Mouse (Mus musculus): ENCODE results near the gene Trp53tg5. TPM values are rescaled to one million over a fixed set of nuclear protein-coding genes. Genes with fewer than 3 reads are reported as not detected.

Trp53tg5 gene
- polyA plus RNA-seq, 1 experiment from 2014 or later = not detected

- no peak overlapping the region for H3K4me2 ChIP-seq (ENCODE audit: low read depth, low read length)
- no peaks in the 10 kb centered on the region; the same call in none of the 2 replicates for H3K4me1 ChIP-seq (ENCODE audit: control insufficient read depth, low read depth, low read length)
- H3K36me3 ChIP-seq (ENCODE audit: control insufficient read depth, insufficient read depth) = peaks cover 8% of the 10 kb centered on the region
- no peak overlapping the region for H3K4me3 ChIP-seq (ENCODE audit: low read depth, low read length)
- ATAC-seq (ENCODE audit: low read depth) = no peak
- no peak overlapping the region for H3K27ac ChIP-seq (ENCODE audit: low read length)
- H3K9me3 ChIP-seq (replicated peaks; ENCODE audit: control insufficient read depth, low read length) = no peaks in the 10 kb centered on the region
- H3K9ac ChIP-seq (ENCODE audit: low read depth, low read length) = no peak overlapping the region
- 32% methylated on average over 5 of the region's 5 CpGs for WGBS (ENCODE audit: insufficient replicate concordance)
- no peaks in the 10 kb centered on the region for H3K27me3 ChIP-seq (ENCODE audit: control insufficient read depth, insufficient read depth, low read depth, low read length)
These were observed 45.1 kb downstream of the Trp53tg5 start for GRCm38 (mm10) chr2:164428451-164428850.

GRCm38 (mm10) chr2:164426952-164427351 is 46.6 kb downstream of the Trp53tg5 start:
- WGBS (ENCODE audit: insufficient replicate concordance) = 47% methylated on average over 5 of the region's 5 CpGs
- no peak for ATAC-seq (ENCODE audit: low read depth)
- no peaks in the 10 kb centered on the region for H3K9me3 ChIP-seq (replicated peaks; ENCODE audit: control insufficient read depth, low read length)
- no peaks in the 10 kb centered on the region for H3K27me3 ChIP-seq (ENCODE audit: control insufficient read depth, insufficient read depth, low read depth, low read length)
- no peak overlapping the region for H3K27ac ChIP-seq (ENCODE audit: low read length)
- no peak overlapping the region for H3K9ac ChIP-seq (ENCODE audit: low read depth, low read length)
- no peak overlapping the region for H3K4me2 ChIP-seq (ENCODE audit: low read depth, low read length)
- H3K4me3 ChIP-seq (ENCODE audit: low read depth, low read length) = no peak overlapping the region
- H3K4me1 ChIP-seq (ENCODE audit: control insufficient read depth, low read depth, low read length) = no peaks in the 10 kb centered on the region; the same call in 1 of the 2 replicates
- H3K36me3 ChIP-seq (ENCODE audit: control insufficient read depth, insufficient read depth) = peaks cover 8% of the 10 kb centered on the region

GRCm38 (mm10) chr2:164426121-164426520 is 47.4 kb downstream of the Trp53tg5 start:
- H3K4me2 ChIP-seq (ENCODE audit: low read depth, low read length) = no peak overlapping the region
- H3K9ac ChIP-seq (ENCODE audit: low read depth, low read length) = no peak overlapping the region
- no peak for ATAC-seq (ENCODE audit: low read depth)
- H3K36me3 ChIP-seq (ENCODE audit: control insufficient read depth, insufficient read depth) = peaks cover 8% of the 10 kb centered on the region
- no peaks in the 10 kb centered on the region for H3K27me3 ChIP-seq (ENCODE audit: control insufficient read depth, insufficient read depth, low read depth, low read length)
- no peaks in the 10 kb centered on the region for H3K9me3 ChIP-seq (replicated peaks; ENCODE audit: control insufficient read depth, low read length)
- no peak overlapping the region for H3K4me3 ChIP-seq (ENCODE audit: low read depth, low read length)
- WGBS (ENCODE audit: insufficient replicate concordance) = 16% methylated on average over 12 of the region's 12 CpGs
- H3K4me1 ChIP-seq (ENCODE audit: control insufficient read depth, low read depth, low read length) = no peaks in the 10 kb centered on the region; the same call in 1 of the 2 replicates
- H3K27ac ChIP-seq (ENCODE audit: low read length) = no peak overlapping the region

GRCm38 (mm10) chr2:164425401-164425800 is 48.1 kb downstream of the Trp53tg5 start:
- 62% methylated on average over 5 of the region's 5 CpGs for WGBS (ENCODE audit: insufficient replicate concordance)
- H3K4me1 ChIP-seq (ENCODE audit: control insufficient read depth, low read depth, low read length) = no peaks in the 10 kb centered on the region; the same call in 1 of the 2 replicates
- ATAC-seq (ENCODE audit: low read depth) = no peak

GRCm38 (mm10) chr2:164424406-164424805 is 49.1 kb downstream of the Trp53tg5 start:
- Histone ChIP-seq H3K36me3 (ENCODE audit: control insufficient read depth, insufficient read depth) (peaks cover 8% of the 10 kb centered on the region), H3K4me1 (ENCODE audit: control insufficient read depth, low read depth, low read length) (no peaks in the 10 kb centered on the region), H3K27me3 (ENCODE audit: control insufficient read depth, insufficient read depth, low read depth, low read length) (no peaks in the 10 kb centered on the region), H3K4me3 (ENCODE audit: low read depth, low read length) (no peak overlapping the region), H3K9ac (ENCODE audit: low read depth, low read length) (no peak overlapping the region), H3K4me2 (ENCODE audit: low read depth, low read length) (no peak overlapping the region), H3K27ac (ENCODE audit: low read length) (no peak overlapping the region), H3K9me3 (replicated peaks; ENCODE audit: control insufficient read depth, low read length) (no peaks in the 10 kb centered on the region)
- no peak for ATAC-seq (ENCODE audit: low read depth)
- WGBS (ENCODE audit: insufficient replicate concordance) = 70% methylated on average over 8 of the region's 8 CpGs

More at GRCm38 (mm10) chr2:164425401-164425800, 48.1 kb downstream of the Trp53tg5 start:
- Histone ChIP-seq H3K9me3 (replicated peaks; ENCODE audit: control insufficient read depth, low read length) (no peaks in the 10 kb centered on the region), H3K27me3 (ENCODE audit: control insufficient read depth, insufficient read depth, low read depth, low read length) (no peaks in the 10 kb centered on the region), H3K36me3 (ENCODE audit: control insufficient read depth, insufficient read depth) (peaks cover 8% of the 10 kb centered on the region), H3K4me3 (ENCODE audit: low read depth, low read length) (no peak overlapping the region), H3K27ac (ENCODE audit: low read length) (no peak overlapping the region), H3K9ac (ENCODE audit: low read depth, low read length) (no peak overlapping the region), H3K4me2 (ENCODE audit: low read depth, low read length) (no peak overlapping the region)

GRCm38 (mm10) chr2:164423464-164423863 is 50.1 kb downstream of the Trp53tg5 start:
- 66% methylated on average over 11 of the region's 11 CpGs for WGBS (ENCODE audit: insufficient replicate concordance)
- Histone ChIP-seq H3K36me3 (ENCODE audit: control insufficient read depth, insufficient read depth) (peaks cover 8% of the 10 kb centered on the region), H3K9ac (ENCODE audit: low read depth, low read length) (no peak overlapping the region), H3K27ac (ENCODE audit: low read length) (peak overlapping the region; percentile 30; the same call in 1 of the 2 replicates), H3K27me3 (ENCODE audit: control insufficient read depth, insufficient read depth, low read depth, low read length) (no peaks in the 10 kb centered on the region), H3K4me3 (ENCODE audit: low read depth, low read length) (no peak overlapping the region), H3K9me3 (replicated peaks; ENCODE audit: control insufficient read depth, low read length) (no peaks in the 10 kb centered on the region), H3K4me2 (ENCODE audit: low read depth, low read length) (no peak overlapping the region), H3K4me1 (ENCODE audit: control insufficient read depth, low read depth, low read length) (no peaks in the 10 kb centered on the region)
- ATAC-seq (ENCODE audit: low read depth) = no peak

- peak; percentile 28; the same call in 1 of the 2 replicates for ATAC-seq (ENCODE audit: low read depth)
- Histone ChIP-seq H3K9ac (ENCODE audit: low read depth, low read length) (no peak overlapping the region), H3K4me3 (ENCODE audit: low read depth, low read length) (no peak overlapping the region), H3K27me3 (ENCODE audit: control insufficient read depth, insufficient read depth, low read depth, low read length) (no peaks in the 10 kb centered on the region), H3K4me1 (ENCODE audit: control insufficient read depth, low read depth, low read length) (no peaks in the 10 kb centered on the region; the same call in 1 of the 2 replicates), H3K9me3 (replicated peaks; ENCODE audit: control insufficient read depth, low read length) (no peaks in the 10 kb centered on the region), H3K27ac (ENCODE audit: low read length) (0 out of 2 replicates have a peak overlapping the region, but pooled peaks have one; percentile 1), H3K4me2 (ENCODE audit: low read depth, low read length) (no peak overlapping the region), H3K36me3 (ENCODE audit: control insufficient read depth, insufficient read depth) (peaks cover 8% of the 10 kb centered on the region)
- 64% methylated on average over 15 of the region's 15 CpGs for WGBS (ENCODE audit: insufficient replicate concordance)
These were observed 50.7 kb downstream of the Trp53tg5 start for GRCm38 (mm10) chr2:164422675-164423393.

GRCm38 (mm10) chr2:164421979-164422378 is 51.5 kb downstream of the Trp53tg5 start:
- Histone ChIP-seq H3K4me1 (ENCODE audit: control insufficient read depth, low read depth, low read length) (no peaks in the 10 kb centered on the region; the same call in 1 of the 2 replicates), H3K27ac (ENCODE audit: low read length) (0 out of 2 replicates have a peak overlapping the region, but pooled peaks have one; percentile 22), H3K4me3 (ENCODE audit: low read depth, low read length) (no peak overlapping the region), H3K36me3 (ENCODE audit: control insufficient read depth, insufficient read depth) (peaks cover 8% of the 10 kb centered on the region), H3K9ac (ENCODE audit: low read depth, low read length) (no peak overlapping the region), H3K4me2 (ENCODE audit: low read depth, low read length) (no peak overlapping the region), H3K27me3 (ENCODE audit: control insufficient read depth, insufficient read depth, low read depth, low read length) (no peaks in the 10 kb centered on the region), H3K9me3 (replicated peaks; ENCODE audit: control insufficient read depth, low read length) (no peaks in the 10 kb centered on the region)
- 70% methylated on average over 8 of the region's 8 CpGs for WGBS (ENCODE audit: insufficient replicate concordance)
- no peak for ATAC-seq (ENCODE audit: low read depth)

GRCm38 (mm10) chr2:164421306-164421705 is 52.2 kb downstream of the Trp53tg5 start:
- no peak overlapping the region for H3K9ac ChIP-seq (ENCODE audit: low read depth, low read length)
- no peak overlapping the region for H3K4me2 ChIP-seq (ENCODE audit: low read depth, low read length)
- H3K9me3 ChIP-seq (replicated peaks; ENCODE audit: control insufficient read depth, low read length) = no peaks in the 10 kb centered on the region
- ATAC-seq (ENCODE audit: low read depth) = no peak
- 57% methylated on average over 7 of the region's 7 CpGs for WGBS (ENCODE audit: insufficient replicate concordance)
- H3K27me3 ChIP-seq (ENCODE audit: control insufficient read depth, insufficient read depth, low read depth, low read length) = no peaks in the 10 kb centered on the region
- no peak overlapping the region for H3K4me3 ChIP-seq (ENCODE audit: low read depth, low read length)
- no peak overlapping the region for H3K27ac ChIP-seq (ENCODE audit: low read length)
- peaks cover 8% of the 10 kb centered on the region for H3K36me3 ChIP-seq (ENCODE audit: control insufficient read depth, insufficient read depth)
- no peaks in the 10 kb centered on the region; the same call in 1 of the 2 replicates for H3K4me1 ChIP-seq (ENCODE audit: control insufficient read depth, low read depth, low read length)
